Mouse (Mus musculus) kidney, postnatal 14 days (tissue): ENCODE results near the gene Cnr2.

Source experiments
- DNase-seq: peaks from one replicate; pipeline ENCODE4 v3.0.0; 2022; ENCODE audit warnings: mixed read lengths

Gene Cnr2

DNA sequence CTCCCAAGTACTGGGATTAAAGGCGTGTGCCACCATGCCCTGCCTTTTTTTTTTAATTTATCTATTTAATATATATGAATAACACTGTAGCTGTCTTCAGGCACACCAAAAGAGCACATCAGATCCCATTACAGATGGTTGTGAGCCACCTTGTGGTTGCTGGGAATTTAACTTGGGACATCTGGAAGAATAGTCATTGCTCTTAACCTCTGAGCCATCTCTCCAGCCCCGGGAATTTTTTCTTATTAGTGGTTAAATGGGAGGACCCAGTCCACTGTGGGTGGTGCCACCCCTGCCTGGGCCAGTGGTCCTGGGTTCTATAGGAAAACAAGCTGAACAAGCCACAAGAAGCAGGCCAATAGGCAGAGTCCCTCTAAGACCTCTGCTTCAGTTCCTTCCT is 17.5 kb upstream of the Cnr2 start:
- DNase-seq, result peak; percentile 67

DNA sequence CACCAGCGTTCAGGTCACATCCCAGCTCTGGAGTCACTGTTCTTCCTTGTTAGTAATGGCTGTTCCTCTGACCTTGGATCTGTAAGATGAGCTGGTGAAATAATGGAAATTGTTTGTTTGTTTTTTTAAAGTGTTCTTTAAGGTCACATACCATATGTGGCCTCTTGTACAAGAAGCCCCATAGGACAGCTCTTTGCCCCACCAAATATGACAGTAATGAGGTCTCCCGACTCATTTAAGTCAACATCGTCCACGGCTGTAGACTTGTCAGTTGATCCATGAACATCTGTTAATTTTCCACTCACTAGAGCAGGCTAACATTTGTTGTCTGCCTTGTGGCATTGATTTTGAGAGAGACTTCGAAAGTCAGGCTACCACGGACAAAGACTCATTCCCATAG is 16.2 kb upstream of the Cnr2 start:
- DNase-seq, result no peak

DNA sequence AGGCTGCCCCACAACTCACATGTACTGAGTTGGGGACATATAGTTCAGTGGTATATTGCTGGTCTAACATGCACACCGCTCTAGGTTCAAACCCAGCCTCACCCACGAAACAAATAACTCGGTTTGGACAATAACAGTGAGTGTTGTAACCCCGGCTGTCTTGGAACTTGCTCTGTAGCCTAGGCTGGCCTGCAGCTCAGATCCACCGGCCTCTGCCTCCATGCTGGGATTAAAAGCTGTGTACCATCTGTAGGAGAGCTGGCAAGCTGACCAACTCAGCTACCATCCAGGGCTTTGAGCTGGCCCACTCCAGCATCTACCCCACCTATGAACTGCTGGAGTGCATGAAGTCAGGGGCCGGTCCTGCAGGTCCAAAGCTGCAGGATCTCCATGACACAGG is 15.2 kb upstream of the Cnr2 start:
- DNase-seq, result no peak

DNA sequence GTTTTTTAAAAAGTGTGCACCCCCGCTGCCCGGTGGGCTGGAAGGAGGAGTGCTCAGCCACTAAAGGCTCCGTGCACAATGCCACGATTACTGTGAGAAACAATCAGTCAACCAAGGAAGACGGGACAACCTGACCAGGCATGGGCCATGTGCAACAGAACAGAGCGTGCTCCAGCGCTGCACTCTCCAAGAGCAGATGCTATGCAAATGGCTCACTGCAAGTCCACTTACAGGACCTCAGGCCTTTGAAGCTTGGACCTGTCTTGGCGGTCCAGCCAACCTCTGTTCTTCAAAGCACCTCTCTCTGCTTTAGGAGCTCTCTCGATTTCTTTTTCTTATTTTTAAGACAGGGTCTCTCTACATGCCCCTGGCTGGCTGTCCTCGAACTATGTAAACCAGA is 14.6 kb upstream of the Cnr2 start:
- DNase-seq, result no peak

DNA sequence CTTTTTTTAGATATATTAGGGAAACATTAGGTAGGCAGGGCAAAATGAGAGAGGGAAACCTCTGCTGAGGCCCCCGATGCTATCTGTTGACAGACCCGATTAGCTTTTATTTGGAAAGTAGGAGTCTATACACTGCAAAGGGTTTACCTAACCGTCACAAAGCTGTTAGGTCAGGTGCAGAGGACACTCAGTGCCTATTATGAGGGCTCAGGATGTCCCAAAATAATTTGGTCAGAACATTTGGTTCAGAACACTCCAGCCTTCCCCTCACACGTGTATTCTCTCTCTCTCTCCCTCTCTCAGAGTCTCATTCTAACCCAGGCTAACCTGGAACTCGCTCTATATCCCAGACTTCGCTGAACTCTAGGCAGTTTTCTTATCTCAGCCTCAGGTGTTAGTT is 13.2 kb upstream of the Cnr2 start:
- DNase-seq, result no peak

DNA sequence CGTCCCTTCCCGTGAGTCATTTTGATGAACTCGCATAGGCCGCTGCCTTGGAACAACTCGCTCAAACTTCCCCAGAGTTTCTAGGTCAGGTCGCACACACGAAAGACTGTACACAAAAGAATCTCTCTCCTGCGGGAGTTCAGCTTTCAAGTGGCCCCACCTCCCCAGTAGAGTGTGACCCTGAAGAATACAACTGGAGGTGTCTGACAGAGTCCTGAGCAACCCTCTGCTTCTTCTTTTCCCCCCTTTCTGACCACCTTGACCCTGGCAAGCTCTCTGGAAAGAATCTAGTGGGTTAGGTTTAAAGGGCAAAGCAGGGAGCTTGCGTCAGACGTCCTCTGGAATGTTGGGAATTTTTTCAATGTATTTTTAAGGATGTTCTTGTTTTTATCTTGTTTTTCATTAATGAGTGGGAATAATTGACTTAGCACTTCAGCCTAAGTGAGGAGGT is 11.8 kb upstream of the Cnr2 start:
- peak; percentile 51 for DNase-seq

DNA sequence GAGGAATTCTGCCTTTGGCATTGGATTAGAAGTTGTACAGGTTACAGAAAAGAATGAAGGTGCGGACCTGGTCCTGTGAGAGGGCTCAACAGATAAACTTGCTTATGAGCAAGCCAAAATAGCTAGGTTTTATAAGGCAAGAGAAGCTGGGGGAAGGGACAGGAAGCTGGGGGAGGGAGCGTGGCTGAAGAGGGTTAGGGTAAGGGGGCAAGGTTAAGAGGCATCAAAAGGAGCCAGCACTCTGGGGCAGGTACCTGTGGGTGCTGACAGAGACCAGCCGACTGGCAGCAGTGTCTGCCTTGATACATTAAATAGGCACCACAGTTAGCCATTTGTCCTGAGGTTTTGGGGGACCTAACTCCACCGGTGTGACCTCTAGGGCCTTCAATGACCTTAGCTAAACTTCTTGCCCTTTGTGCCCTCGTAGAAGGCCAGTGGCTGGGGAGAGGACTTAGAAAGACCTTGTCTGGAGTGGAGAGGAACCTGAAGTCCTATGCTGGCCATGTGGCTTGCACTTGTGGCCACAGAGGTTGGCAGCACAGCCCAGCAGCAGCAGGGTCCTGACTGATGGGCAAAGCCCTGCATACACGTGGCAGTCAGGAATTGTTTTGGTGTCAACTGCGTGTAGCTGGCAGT is 11.2 kb upstream of the Cnr2 start:
- no peak for DNase-seq

DNA sequence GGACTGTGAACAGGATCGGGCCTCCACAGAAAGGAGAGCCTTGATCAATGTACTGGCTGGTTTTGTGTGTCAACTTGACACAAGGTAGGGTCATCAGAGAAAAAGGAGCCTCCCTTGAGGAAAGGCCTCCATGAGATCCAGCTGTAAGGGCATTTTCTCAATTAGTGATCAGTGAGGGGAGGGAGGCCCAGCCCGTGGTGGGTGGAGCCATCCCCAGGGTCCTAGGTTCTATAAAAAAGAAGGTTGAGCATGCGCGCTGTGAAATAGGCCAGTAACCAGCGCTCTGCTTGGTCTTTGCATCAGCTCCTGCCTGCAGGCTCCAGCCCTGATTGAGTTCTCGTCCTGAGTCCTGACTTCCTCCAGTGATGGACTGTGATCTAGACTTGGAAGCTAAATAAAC is 10.7 kb upstream of the Cnr2 start:
- no peak for DNase-seq

DNA sequence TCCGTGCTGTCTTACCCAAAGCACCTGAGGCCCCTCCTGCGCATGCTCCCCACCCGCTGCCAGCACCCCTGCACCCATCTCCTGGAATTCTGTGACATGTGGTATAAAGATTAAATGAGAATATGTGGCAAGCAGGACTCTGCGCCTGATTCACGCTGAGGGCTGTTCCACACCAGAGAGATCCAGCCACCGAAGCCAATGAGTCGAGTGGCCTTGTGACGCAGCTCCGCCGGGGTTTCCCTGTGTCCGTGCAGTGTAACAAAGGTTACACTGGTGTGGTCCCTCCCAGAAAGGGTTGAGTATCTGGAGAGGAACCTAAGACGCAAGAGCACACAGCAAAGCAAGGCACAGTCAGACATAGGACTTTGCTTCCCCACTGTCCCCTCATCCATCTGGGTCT is 9.5 kb upstream of the Cnr2 start:
- DNase-seq, result no peak

DNA sequence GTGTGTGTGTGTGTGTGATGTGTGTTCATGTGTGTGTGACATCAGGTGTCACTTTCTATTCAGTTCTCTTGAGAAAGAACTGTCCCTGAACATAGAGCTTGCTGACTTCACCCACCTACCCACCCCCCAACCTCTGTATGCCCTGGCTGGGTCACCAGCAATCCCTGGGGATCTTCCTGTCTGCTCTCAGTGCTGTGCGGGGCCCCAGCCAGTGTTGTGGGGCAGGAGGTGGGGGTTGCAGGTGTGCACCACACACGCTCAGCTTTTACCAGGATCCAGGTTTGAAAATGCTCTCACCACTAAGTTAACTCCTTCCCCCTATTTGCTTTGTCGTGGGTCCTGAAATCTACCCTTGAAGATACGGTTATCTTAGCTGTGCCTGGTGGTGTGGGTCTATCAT is 9.0 kb upstream of the Cnr2 start:
- no peak for DNase-seq

DNA sequence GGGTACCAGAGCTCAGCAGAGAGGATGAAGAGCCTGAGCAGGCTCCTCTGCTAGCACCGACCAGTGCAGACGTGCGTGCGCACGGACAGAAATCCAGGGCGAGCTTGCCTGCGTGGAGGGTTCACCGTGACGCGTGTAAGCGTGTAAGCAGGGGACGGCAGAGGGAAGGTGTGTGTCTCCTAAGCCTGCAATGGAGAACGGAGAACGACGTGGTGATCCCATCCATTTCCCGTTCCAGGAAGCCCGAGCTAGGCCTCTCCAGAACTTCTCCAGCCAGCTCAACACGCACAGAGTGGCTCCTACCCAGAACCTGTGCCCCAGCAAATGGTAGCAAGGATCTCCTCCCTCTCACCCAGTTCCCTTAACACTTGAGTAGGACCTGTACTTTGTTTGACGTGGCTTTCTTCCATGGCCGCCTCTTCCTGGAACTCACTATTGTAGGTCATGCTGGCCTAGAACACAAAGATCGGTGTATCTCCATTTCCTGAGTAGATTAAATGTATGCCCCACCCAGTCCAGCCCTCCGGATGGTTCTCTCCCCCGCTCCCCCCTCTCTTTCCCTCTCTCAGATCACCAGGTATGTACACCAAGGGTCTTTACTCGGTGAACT is 6.6 kb upstream of the Cnr2 start:
- DNase-seq, result no peak

DNA sequence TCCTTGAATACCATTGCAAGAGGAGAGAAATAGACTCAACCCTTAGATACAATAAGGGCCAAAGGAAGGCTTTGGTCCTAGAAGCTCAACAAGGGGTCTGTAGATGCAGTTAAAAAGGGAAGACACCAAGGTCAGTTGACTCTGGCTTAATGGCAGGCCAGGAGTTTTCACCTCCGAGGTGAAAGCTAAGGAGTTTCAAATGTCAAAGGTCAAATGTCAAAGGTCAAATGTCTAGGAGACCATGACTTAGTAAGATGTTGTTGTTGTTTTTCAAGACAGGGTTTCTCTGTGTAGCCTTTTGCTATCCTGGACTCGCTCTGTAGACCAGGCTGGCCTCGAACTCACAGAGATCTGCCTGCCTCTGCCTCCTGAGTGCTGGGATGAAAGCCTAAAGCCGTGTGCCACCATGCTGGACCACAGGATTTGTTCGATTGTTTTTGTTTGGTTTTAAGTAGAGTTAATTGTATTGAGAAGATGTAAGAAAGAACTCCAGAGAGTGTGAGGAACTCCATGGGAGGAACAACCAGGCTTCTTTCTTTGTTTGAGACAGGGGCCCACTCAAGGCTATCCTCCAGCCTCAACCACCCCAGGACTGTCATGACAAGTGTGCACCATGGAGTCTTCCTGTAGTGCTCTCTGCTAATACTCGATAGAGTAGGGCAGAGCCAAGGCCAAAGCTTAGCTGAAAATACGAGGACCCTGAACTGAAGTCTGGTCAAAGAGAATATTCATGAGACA is 5.9 kb upstream of the Cnr2 start:
- DNase-seq, result no peak

DNA sequence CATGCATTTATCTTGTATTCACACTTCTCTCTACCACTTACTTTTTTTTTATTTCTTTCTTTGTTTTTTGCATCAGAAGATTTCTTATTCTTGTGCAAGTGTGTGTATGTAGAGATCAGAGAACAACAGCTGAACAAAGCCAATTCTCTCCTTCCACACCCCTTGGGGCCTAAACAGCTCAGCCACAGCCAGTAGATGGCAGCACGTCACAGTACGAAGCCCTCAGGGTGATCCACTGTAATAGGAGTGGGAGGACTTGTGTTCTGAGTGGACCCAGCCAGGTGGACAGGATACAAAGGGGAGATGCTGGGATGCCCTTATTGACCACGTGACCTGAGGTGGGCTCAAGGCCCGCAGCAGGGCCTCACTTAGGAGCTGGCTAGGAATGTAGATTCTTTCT is 5.3 kb upstream of the Cnr2 start:
- DNase-seq, result peak; percentile 84

DNA sequence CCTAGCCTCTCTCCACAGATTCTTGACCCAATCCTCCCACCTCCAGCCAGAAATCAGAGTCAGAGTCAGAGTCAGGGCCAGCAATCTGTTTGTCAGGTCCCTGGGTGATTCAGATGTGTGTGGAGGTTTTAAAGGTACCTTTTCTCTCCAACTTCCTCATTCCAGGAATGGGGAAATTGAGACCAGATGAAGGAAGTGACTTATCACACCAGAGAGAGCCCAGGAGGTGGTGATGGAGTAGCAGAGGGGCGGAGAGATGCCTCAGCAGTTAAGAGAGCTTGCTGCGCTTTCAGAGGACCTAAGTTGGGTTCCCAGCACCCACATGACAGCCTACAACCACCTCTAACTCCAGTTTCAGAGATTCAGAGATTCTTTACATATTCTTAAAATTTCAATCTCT is 3.7 kb upstream of the Cnr2 start:
- no peak for DNase-seq

DNA sequence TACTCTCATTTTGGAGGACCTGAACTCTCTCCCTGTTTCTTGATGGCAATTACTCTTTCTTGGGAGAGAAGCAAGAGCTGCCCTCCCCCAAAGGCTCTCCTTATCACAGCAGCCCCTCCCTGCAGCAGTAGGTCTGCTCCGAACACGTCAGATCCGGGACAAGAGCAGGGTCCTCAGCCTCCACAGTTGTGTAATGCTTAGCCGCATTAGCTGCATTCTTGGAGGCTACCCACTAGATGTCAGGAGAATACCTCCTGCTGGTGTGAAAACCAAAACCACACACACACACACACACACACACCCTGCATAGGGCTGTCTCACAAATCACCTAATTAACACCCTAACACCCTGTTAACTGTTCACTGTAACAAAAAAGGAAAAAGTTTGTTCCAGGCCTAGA is 2.3 kb upstream of the Cnr2 start:
- DNase-seq, result no peak

DNA sequence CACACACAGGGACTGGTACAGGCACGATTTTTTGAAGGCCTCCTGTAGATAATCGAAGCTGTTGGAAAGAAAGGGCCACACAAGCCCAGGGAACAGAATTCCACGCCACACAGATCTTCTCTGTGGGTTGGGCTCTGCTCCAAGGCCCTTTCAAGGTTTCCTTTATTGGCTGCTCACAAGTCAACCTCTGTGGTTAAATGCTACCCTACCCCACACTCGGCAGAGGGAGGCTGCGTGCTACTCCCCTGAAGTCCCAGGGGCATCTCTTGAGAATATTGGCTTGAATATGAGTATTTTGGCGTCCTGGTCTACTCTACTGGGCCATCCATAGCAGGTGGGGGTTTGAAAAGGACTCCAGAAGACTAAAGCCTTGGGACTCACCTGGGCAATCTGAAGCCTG is 963 bp downstream of the Cnr2 start:
- DNase-seq, result no peak

DNA sequence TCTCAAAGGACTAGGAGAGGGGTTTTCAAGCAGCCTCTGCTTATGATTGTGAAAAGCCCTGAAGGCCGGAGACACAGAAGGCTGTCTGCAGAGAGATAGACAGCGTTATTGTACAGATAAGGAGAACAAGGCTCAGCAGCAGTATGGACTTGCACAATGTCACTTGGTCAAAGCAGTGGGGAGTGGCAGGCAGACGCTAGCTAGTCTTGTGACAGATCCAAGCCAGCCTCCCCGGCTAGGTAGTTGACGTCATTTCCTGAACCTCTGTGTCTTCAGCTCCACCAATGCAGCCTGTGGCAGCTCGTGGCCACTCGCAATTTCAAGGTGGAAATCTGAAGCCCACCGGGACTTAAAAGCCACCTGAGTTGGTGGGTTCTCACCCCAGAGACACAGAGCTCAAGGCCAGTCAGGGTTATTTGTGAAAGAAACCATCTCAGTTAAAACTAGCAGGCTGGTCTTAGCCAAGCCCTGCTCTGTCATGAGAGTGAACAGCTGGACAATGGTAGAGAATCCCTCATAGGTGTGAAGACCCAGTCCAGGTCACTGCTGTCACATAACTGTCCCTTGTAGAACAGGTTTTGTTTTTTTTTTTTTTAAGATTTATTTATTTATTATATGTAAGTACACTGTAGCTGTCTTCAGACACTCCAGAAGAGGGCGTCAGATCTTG is 3.3 kb downstream of the Cnr2 start:
- DNase-seq, result no peak

DNA sequence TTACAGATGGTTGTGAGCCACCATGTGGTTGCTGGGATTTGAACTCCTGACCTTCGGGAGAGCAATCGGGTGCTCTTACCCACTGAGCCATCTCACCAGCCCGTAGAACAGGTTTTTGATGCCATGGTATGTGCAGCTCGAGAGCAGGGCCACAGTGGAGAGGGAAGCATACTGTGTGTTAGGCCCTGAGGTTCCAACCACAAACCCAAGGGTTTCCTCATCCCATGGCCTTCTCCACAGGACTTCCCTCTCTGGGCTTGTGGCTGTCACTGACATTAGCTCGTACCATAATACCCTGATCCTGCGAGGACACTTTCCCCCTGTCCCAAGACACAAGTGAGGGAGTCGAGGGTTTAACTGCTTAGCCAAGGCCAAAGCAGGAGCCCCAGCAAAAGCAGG is 3.9 kb downstream of the Cnr2 start:
- no peak for DNase-seq

DNA sequence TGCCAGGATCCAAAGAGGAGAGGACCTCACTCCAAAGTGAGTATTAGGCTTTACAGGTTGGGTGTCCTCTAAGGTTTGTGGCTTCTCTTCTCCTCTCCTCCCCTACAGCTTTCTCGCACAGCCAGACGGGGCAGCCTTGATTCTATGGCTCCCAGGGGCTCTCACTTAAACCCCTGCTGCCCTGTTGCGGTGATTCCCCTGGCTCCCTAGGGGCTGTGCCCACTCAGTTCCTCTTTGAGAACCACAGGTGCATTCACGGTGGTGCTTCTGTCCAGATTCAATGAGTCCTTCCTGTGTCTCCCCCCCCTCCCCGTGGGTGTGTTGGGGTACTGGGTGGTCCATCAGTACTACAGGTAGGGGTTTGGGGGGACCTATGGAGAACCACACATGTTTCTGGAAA is 4.8 kb downstream of the Cnr2 start:
- DNase-seq, result no peak

DNA sequence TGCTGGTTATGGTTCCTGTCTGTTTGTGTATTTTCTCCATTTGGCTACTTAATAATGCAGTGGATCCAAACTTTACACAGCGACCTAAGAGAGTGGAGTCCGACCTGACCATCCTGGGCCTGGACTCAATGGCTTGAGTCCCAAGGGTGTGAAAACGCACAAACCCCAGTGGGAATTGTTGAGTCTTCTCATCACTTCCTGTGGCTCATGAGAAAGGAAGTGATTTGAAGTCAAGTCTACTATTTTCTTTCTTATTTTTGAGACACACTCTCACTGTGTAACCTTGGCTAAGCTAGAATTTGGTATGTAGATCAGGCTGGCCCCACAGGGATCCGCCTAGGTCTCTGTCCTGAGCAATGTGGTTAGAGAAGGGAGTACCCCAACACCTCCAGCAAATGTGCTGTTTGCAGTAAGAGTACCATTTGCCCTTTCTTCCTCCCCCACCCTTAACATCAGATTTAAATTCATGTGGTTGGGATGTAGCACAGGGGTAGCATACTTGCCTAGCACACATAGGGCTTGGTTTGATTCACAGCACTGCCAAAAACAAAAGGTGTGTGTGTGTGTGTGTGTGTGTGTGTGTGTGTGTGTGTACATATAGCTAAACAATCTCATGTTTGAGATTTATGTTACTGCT is 7.5 kb downstream of the Cnr2 start:
- no peak for DNase-seq

DNA sequence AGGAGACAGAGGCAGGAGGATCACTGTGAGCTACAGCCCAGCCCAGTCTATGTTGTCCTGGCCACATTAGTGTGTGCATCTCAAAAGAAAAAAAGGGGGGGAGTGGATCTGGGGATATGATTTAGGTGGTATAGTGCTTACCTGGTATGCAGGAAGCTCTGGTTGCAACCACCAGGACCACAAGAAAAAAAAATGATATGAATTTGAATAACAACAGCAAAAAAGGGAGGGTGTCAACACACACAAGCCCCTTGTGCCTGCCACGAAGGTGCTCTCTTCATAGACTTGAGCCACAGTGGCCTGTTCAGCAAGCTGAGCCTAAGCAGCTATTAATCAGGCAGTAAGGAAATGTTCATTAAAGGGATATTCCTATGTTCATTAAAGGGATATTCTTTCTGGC is 9.6 kb downstream of the Cnr2 start:
- DNase-seq, result no peak

DNA sequence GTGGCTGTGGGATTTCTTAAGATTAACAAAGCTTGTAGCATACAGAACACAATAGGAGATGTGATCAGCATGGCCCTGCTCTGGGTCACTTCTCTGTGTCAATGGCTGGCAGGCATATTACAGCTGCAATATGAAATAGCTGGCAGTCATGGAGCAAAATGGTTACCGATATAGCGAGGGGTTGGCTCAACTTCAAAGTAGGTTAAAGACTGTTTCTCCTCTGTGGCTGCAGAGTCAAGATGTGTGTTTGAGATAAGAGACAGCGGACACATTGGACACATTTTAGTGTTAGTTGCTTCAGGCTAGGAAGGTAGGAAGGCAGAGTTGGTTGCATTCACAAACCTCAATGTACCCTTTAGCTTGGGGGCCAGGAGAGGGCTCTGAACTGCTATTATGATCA is 11.4 kb downstream of the Cnr2 start:
- DNase-seq, result no peak

DNA sequence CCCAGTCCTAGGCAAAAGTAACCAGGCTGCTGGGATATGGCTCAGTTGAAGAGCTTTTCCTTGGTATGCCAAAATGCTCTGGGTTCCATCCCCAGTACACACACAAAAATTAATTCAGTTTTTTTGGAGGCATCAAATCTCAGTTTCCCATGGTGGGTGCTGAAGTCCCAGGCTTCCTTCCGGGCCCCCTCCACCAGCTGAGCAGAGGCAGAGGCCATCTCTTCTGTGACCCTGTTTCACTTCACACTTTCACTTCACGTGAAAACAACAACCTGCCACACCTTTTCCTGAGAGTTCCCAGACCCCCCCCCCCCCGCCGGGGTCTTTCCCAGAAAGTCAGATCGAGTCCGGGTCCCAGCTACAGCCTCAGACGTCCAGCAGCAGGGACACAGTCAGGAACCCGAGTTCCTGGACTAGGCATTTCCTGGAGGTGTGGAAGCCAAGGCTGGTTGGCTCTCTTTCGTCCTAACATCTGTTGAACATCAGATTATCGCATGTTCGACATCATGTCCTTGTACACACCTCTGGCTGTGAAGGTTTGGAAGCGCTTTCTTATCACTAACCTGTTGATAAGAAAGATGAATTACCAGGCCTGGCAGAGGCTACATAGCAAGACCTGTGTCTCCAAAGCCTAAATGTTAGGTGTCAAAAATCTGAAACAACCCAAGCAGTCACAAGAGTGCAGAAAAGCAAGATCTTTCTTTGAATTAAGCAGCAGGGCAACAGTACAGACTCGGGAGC is 14.3 kb downstream of the Cnr2 start:
- DNase-seq, result no peak
